Comparison of ENCODE assay signal across 8 mouse cellular contexts in the genomic region with DNA sequence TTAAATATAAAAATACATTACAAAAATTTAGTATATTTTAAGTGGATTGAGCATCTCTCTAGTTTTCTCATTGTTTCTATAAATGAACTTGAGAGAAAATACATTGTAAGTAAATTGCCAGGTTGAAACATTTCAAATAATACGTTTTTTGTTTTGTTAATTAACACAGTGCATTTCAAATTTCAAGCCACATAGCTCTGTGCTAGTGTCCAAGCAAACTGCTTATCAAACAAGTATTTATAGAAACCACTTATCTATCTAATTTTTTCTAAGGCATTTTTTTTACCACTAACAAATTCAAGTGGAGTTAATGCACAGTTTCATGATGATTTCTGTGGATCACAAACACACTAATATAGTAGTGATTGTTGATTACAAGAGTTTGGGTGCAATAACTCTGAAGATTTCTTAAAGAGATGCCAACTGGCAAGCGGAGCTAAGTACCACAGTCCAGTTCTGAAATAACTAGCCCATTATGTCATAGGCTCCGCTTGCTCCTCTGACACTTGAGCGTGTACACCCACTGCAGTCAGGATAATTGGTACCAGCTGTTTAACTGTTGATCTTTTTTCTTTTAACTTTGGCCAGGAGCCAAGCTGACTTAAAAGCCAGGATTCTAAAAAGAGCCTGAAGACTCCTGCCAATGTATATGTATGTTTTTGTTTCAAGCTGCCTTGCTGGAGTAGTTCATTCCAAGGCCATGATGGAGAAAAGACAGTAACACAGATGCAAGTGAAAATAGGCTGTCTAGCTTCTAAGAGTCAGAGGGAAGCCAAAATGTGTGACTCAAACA.
A peak's percentile ranks its signal among the peaks of the same experiment; 100 is the strongest.
DNase-seq lines count a peak whose midpoint lies in the region; ATAC-seq and TF ChIP-seq lines count a peak whose summit lies in the region.

No protein-coding gene starts in this region.

- H3K4me2 ChIP-seq in intestine, postnatal 0 days (replicated peaks; ENCODE audit: low read depth): no peak overlapping the region

- H3K27me3 ChIP-seq in embryonic facial prominence, embryonic 10.5 days (replicated peaks; ENCODE audit: low read depth, poor library complexity, severe bottlenecking): no peaks in the 10 kb centered on the region
- H3K27me3 ChIP-seq in intestine, postnatal 0 days (replicated peaks; ENCODE audit: control insufficient read depth, insufficient read depth, low read length): no peaks in the 10 kb centered on the region

- H3K9me3 ChIP-seq in embryonic facial prominence, embryonic 10.5 days: no peaks in the 10 kb centered on the region
- H3K9me3 ChIP-seq in intestine, postnatal 0 days (ENCODE audit: control insufficient read depth): no peaks in the 10 kb centered on the region

- H3K9ac ChIP-seq in intestine, postnatal 0 days (ENCODE audit: low read depth, low read length): no peak overlapping the region

- peak; percentile 99 for DNase-seq in NIH3T3 (ENCODE audit: low read depth)
- peak; percentile 63 for DNase-seq in embryonic facial prominence, embryonic 10.5 days (ENCODE audit: low spot score)
- peak; percentile 80 for DNase-seq in heart, adult 8-10 months (ENCODE audit: low spot score)
- peak; percentile 40 to 52 for DNase-seq in lung, postnatal 4 days
- DNase-seq in thymus, postnatal 0 days (ENCODE audit: low spot score): no peak
- no peak for DNase-seq in layer of hippocampus, postnatal 36 days

- ATAC-seq in intestine, postnatal 0 days: 0 out of 2 replicates have a peak, but pooled peaks have one; percentile 36
- no peak for ATAC-seq in inflammation-experienced regulatory T-cells, adult 6 months

- H3K36me3 ChIP-seq in embryonic facial prominence, embryonic 10.5 days (replicated peaks): no peaks in the 10 kb centered on the region
- no peaks in the 10 kb centered on the region for H3K36me3 ChIP-seq in intestine, postnatal 0 days (ENCODE audit: control insufficient read depth, insufficient read depth)

- peaks cover 22% of the 10 kb centered on the region for H3K4me1 ChIP-seq in embryonic facial prominence, embryonic 10.5 days
- no peaks in the 10 kb centered on the region for H3K4me1 ChIP-seq in intestine, postnatal 0 days (replicated peaks; ENCODE audit: control insufficient read depth, insufficient read depth, low read length)

- TF ChIP-seq CTCF in intestine, postnatal 0 days (IDR thresholded peaks at IDR 0.05; ENCODE audit: low read depth): no peak

- no peak overlapping the region for H3K4me3 ChIP-seq in embryonic facial prominence, embryonic 10.5 days
- no peak overlapping the region for H3K4me3 ChIP-seq in intestine, postnatal 0 days (ENCODE audit: low read depth, low read length)

- 32% methylated on average over 4 of the region's 4 CpGs for WGBS in embryonic facial prominence, embryonic 10.5 days
- WGBS in intestine, postnatal 0 days: 49% methylated on average over 4 of the region's 4 CpGs

- H3K27ac ChIP-seq in embryonic facial prominence, embryonic 10.5 days (replicated peaks): peak overlapping the region; percentile 67
- no peak overlapping the region for H3K27ac ChIP-seq in intestine, postnatal 0 days (ENCODE audit: low read depth, low read length)

Comparison
In these comparisons a context has a peak if more than half of its experiments do, and no peak if none do; other contexts are left out.
1. DNase-seq: peak in NIH3T3 (single experiment), embryonic facial prominence, embryonic 10.5 days (single experiment), heart, adult 8-10 months (single experiment) and lung, postnatal 4 days (2 of 2); none in thymus, postnatal 0 days (single experiment) and layer of hippocampus, postnatal 36 days (0 of 2).